Mouse (Mus musculus): ENCODE measurements around the gene Ppard. TPM values are rescaled to one million over a fixed set of nuclear protein-coding genes. Genes with fewer than 3 reads are reported as not detected.

The Ppard gene
- polyA plus RNA-seq, 1 experiment: 28.0 TPM

DNA sequence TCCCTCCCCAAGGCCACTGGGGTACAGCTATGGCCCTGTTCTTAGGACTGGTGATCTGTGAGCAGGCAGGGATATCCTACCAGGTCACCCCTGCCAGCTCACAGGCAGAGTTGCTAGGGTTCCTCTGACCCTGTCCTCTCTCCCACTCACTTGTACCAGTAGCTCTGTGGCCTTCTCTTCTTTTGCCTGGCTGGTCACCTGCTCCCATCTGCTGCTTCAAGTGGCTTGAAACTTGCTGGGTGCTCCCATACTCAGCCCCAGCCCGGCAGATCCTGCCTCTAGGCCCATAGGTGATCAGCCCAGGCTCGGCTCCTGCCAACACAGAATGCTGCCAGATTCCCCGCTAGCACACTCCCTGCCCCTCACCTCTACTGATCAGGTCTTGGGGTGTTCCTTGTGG, 68.3 kb downstream of the Ppard start:
- no peaks in the 10 kb centered on the region for H3K4me1 ChIP-seq (ENCODE audit: control insufficient read depth, insufficient read depth, low read length)
- WGBS: 66% methylated on average over 3 of the region's 3 CpGs
- H3K36me3 ChIP-seq (ENCODE audit: control insufficient read depth, insufficient read depth, low read length): no peaks in the 10 kb centered on the region
- no peaks in the 10 kb centered on the region for H3K27me3 ChIP-seq (replicated peaks; ENCODE audit: control insufficient read depth, insufficient read depth, low read length)
- H3K4me3 ChIP-seq (ENCODE audit: insufficient read depth, low read depth, low read length): no peak overlapping the region
- TF ChIP-seq CTCF (conservative IDR thresholded peaks at IDR 0.05; ENCODE audit: insufficient read depth, insufficient read length, low read depth, low read length) (no peak), POLR2A (IDR thresholded peaks at IDR 0.05; ENCODE audit: low read depth, low read length) (no peak)
- no peak for DNase-seq
- no peak overlapping the region for H3K27ac ChIP-seq (ENCODE audit: insufficient read depth, low read depth, low read length)

GRCm38 (mm10) chr17:28305172-28305571, 72.7 kb downstream of the Ppard start:
- no peak for DNase-seq
- Histone ChIP-seq H3K4me3 (ENCODE audit: insufficient read depth, low read depth, low read length) (no peak overlapping the region), H3K4me1 (ENCODE audit: control insufficient read depth, insufficient read depth, low read length) (no peaks in the 10 kb centered on the region), H3K27ac (ENCODE audit: insufficient read depth, low read depth, low read length) (no peak overlapping the region), H3K36me3 (ENCODE audit: control insufficient read depth, insufficient read depth, low read length) (no peaks in the 10 kb centered on the region), H3K27me3 (replicated peaks; ENCODE audit: control insufficient read depth, insufficient read depth, low read length) (no peaks in the 10 kb centered on the region)
- TF ChIP-seq CTCF (conservative IDR thresholded peaks at IDR 0.05; ENCODE audit: insufficient read depth, insufficient read length, low read depth, low read length) (no peak), POLR2A (IDR thresholded peaks at IDR 0.05; ENCODE audit: low read depth, low read length) (no peak)
- WGBS: 72% methylated on average over 10 of the region's 10 CpGs

- peak; percentile 90 for DNase-seq
- TF ChIP-seq CTCF (conservative IDR thresholded peaks at IDR 0.05; ENCODE audit: insufficient read depth, insufficient read length, low read depth, low read length) (peak; percentile 93), POLR2A (IDR thresholded peaks at IDR 0.05; ENCODE audit: low read depth, low read length) (no peak)
- WGBS: 7% methylated on average over 18 of the region's 18 CpGs
- no peak overlapping the region for H3K27ac ChIP-seq (ENCODE audit: insufficient read depth, low read depth, low read length)
- H3K4me3 ChIP-seq (ENCODE audit: insufficient read depth, low read depth, low read length): no peak overlapping the region
- no peaks in the 10 kb centered on the region for H3K36me3 ChIP-seq (ENCODE audit: control insufficient read depth, insufficient read depth, low read length)
- no peaks in the 10 kb centered on the region for H3K27me3 ChIP-seq (replicated peaks; ENCODE audit: control insufficient read depth, insufficient read depth, low read length)
- no peaks in the 10 kb centered on the region for H3K4me1 ChIP-seq (ENCODE audit: control insufficient read depth, insufficient read depth, low read length)
Observed at GRCm38 (mm10) chr17:28308297-28309195, 76.0 kb downstream of the Ppard start.

- 87% methylated on average over 3 of the region's 3 CpGs for WGBS
- DNase-seq: no peak
- Histone ChIP-seq H3K27ac (ENCODE audit: insufficient read depth, low read depth, low read length) (no peak overlapping the region), H3K4me3 (ENCODE audit: insufficient read depth, low read depth, low read length) (no peak overlapping the region), H3K27me3 (replicated peaks; ENCODE audit: control insufficient read depth, insufficient read depth, low read length) (no peaks in the 10 kb centered on the region), H3K36me3 (ENCODE audit: control insufficient read depth, insufficient read depth, low read length) (no peaks in the 10 kb centered on the region), H3K4me1 (ENCODE audit: control insufficient read depth, insufficient read depth, low read length) (peaks cover 6% of the 10 kb centered on the region; the same call in 1 of the 2 replicates)
- TF ChIP-seq POLR2A (IDR thresholded peaks at IDR 0.05; ENCODE audit: low read depth, low read length) (no peak), CTCF (conservative IDR thresholded peaks at IDR 0.05; ENCODE audit: insufficient read depth, insufficient read length, low read depth, low read length) (no peak)
Observed at GRCm38 (mm10) chr17:28310831-28311230, 78.3 kb downstream of the Ppard start.

GRCm38 (mm10) chr17:28311366-28312132, 79.0 kb downstream of the Ppard start:
- no peak for DNase-seq
- Histone ChIP-seq H3K4me1 (ENCODE audit: control insufficient read depth, insufficient read depth, low read length) (peaks cover 6% of the 10 kb centered on the region; the same call in 1 of the 2 replicates), H3K27me3 (replicated peaks; ENCODE audit: control insufficient read depth, insufficient read depth, low read length) (no peaks in the 10 kb centered on the region), H3K36me3 (ENCODE audit: control insufficient read depth, insufficient read depth, low read length) (no peaks in the 10 kb centered on the region), H3K4me3 (ENCODE audit: insufficient read depth, low read depth, low read length) (no peak overlapping the region), H3K27ac (ENCODE audit: insufficient read depth, low read depth, low read length) (no peak overlapping the region)
- TF ChIP-seq CTCF (conservative IDR thresholded peaks at IDR 0.05; ENCODE audit: insufficient read depth, insufficient read length, low read depth, low read length) (no peak), POLR2A (IDR thresholded peaks at IDR 0.05; ENCODE audit: low read depth, low read length) (no peak)
- WGBS: 79% methylated on average over 5 of the region's 5 CpGs

DNA sequence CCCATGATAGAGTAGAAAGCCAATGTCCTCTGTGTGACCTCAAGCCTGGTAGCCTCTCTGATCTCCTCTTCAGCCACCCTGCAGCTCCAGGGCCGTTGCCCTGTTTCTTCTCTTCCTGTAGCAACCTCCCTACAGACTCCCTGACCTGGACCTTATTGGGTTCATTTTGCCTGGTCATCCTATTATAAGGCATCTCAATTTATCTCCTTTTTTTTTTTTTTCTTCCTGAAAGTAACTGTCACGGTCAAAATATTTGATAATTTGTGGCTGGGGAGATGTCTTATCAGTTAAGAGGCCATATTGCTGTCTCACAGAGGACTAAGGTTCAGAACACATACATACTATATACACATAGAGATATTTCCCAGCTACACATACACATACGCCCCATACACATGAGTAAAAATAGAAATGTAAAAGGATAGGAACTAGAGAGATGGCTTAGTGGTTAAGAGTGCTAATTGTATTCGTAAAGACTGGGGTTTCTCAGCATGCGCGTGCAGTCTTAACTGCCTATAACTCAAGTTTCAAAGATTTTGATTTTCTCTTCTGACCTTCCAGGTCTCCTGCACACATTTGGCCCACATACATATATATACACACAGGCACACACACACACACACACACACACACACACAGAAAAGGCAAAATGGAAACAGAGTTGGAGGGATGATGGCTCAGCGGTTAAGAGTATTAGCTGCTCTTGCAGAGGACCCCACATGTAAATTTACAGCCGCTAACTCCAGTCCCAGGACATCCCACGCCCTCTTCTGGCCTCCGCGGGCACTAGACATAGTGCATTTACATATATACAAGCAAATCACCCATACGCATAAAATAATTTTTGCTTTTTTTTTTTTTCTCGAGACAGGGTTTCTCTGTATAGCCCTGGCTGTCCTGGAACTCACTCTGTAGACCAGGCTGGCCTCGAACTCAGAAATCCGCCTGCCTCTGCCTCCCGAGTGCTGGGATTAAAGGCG, 80.0 kb downstream of the Ppard start:
- H3K27ac ChIP-seq (ENCODE audit: insufficient read depth, low read depth, low read length): no peak overlapping the region
- peak overlapping the region; percentile 19; the same call in 1 of the 2 replicates for H3K4me3 ChIP-seq (ENCODE audit: insufficient read depth, low read depth, low read length)
- WGBS: 29% methylated on average over 17 of the region's 17 CpGs
- TF ChIP-seq CTCF (conservative IDR thresholded peaks at IDR 0.05; ENCODE audit: insufficient read depth, insufficient read length, low read depth, low read length) (no peak; the same call in 1 of the 2 replicates), POLR2A (IDR thresholded peaks at IDR 0.05; ENCODE audit: low read depth, low read length) (no peak)
- H3K4me1 ChIP-seq (ENCODE audit: control insufficient read depth, insufficient read depth, low read length): peaks cover 6% of the 10 kb centered on the region; the same call in 1 of the 2 replicates
- H3K36me3 ChIP-seq (ENCODE audit: control insufficient read depth, insufficient read depth, low read length): no peaks in the 10 kb centered on the region
- no peak for DNase-seq
- H3K27me3 ChIP-seq (replicated peaks; ENCODE audit: control insufficient read depth, insufficient read depth, low read length): no peaks in the 10 kb centered on the region

All from kidney, adult 2 months (tissue).